Mouse (Mus musculus) NIH3T3 (cell line): ENCODE measurements at regions not wholly inside any gene's neighbourhood (a gene's known extent, or its start where the extent isn't known, plus 50 kb on each side); places are given as distances from the start of the nearest gene placed in this dataset.
"Not testable (repeated sequence)": the region's sequence is repeated elsewhere in the genome, so short reads cannot be mapped to it uniquely, and the experiment has no call there.

Experiments used
- DNase-seq: peaks from one replicate; pipeline ENCODE4 v3.0.0-alpha.2; 2012; ENCODE audit warnings: low read depth

- no peak for DNase-seq
These were observed 1446.9 kb downstream of the Zfp704 start for GRCm38 (mm10) chr3:8163030-8163429.

- peak; percentile 65 for DNase-seq
These were observed 1447.7 kb downstream of the Zfp704 start for GRCm38 (mm10) chr3:8161997-8162756.

- DNase-seq: peak; percentile 34
These were observed 1466.9 kb downstream of the Zfp704 start for GRCm38 (mm10) chr3:8143016-8143415.

- DNase-seq: no peak
These were observed 1467.7 kb downstream of the Zfp704 start for GRCm38 (mm10) chr3:8142190-8142589.

GRCm38 (mm10) chr3:8141664-8142084 lies 1468.2 kb downstream of the Zfp704 start:
- DNase-seq: no peak

- DNase-seq: not testable (repeated sequence)
These were observed 1486.2 kb downstream of the Zfp704 start for GRCm38 (mm10) chr3:8123641-8124040.

GRCm38 (mm10) chr3:8123141-8123540 lies 1486.7 kb downstream of the Zfp704 start:
- DNase-seq: peak; percentile 14

- peak; percentile 23 for DNase-seq
These were observed 1478.0 kb upstream of the 1700008P02Rik start for GRCm38 (mm10) chr3:8098291-8098690.

- peak; percentile 48 for DNase-seq
These were observed 1464.5 kb upstream of the 1700008P02Rik start for GRCm38 (mm10) chr3:8084749-8085148.

GRCm38 (mm10) chr3:8053711-8054110 lies 1433.5 kb upstream of the 1700008P02Rik start:
- peak; percentile 74 for DNase-seq

- peak; percentile 92 for DNase-seq
These were observed 1430.9 kb upstream of the 1700008P02Rik start for GRCm38 (mm10) chr3:8051167-8051566.

- DNase-seq: no peak
These were observed 1429.5 kb upstream of the 1700008P02Rik start for GRCm38 (mm10) chr3:8049706-8050105.

- peak; percentile 61 for DNase-seq
These were observed 1426.1 kb upstream of the 1700008P02Rik start for GRCm38 (mm10) chr3:8046348-8046747.

- peak; percentile 17 for DNase-seq
These were observed 1416.5 kb upstream of the 1700008P02Rik start for GRCm38 (mm10) chr3:8036697-8037096.

GRCm38 (mm10) chr3:8035091-8035729 lies 1415.0 kb upstream of the 1700008P02Rik start:
- no peak for DNase-seq

- DNase-seq: no peak
These were observed 1406.2 kb upstream of the 1700008P02Rik start for GRCm38 (mm10) chr3:8026325-8027017.

- DNase-seq: no peak
These were observed 1402.4 kb upstream of the 1700008P02Rik start for GRCm38 (mm10) chr3:8022654-8023053.

- no peak for DNase-seq
These were observed 1397.2 kb upstream of the 1700008P02Rik start for GRCm38 (mm10) chr3:8017489-8017888.

- DNase-seq: no peak
These were observed 1396.7 kb upstream of the 1700008P02Rik start for GRCm38 (mm10) chr3:8016945-8017344.

GRCm38 (mm10) chr3:8009966-8010365 lies 1389.7 kb upstream of the 1700008P02Rik start:
- no peak for DNase-seq

GRCm38 (mm10) chr3:8006708-8007395 lies 1386.6 kb upstream of the 1700008P02Rik start:
- DNase-seq: no peak

- DNase-seq: no peak
These were observed 1386.0 kb upstream of the 1700008P02Rik start for GRCm38 (mm10) chr3:8006273-8006672.
